Mouse (Mus musculus): ENCODE measurements at regions not wholly inside any gene's neighbourhood (a gene's known extent, or its start where the extent isn't known, plus 50 kb on each side); places are given as distances from the start of the nearest gene placed in this dataset.

DNA sequence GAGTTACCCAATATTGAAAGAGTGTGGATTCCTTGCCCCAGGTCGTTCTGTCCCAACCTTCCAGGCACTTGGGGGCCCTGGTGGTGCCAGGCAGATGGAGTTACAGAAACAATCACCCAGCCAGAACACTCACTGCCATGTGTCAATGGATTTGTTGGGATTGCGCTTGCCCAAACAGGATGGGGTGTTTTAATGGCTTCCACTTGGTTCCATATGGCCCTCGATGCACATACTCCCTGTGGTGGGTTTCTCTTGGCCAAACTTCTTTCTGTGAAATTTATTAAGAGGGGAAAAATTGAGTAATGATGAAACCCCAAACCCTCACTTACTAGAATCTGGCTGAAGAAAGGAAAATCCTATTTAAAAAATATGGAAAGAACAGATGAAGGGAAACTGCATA lies 146.8 kb downstream of the Spata18 start:
- no peak for DNase-seq

DNA sequence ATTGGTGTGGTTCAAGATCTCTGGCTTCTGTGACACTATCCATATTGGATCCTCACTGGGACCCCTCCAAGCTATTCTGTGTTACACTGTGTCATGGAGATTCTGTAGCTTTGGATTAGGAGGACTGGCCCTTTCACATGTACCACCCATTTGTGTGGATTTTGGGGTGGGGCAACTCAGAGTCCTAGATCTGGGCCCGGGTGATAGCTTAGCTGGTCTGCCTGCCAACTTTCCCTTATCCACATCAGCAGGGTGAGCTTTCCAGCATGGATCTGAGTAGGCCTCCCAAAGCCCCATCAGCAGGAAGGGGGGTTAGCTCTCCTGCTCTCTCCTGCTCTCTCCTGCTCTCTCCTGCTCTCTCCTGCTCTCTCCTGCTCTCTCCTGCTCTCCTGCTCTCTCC lies 152.3 kb downstream of the Spata18 start:
- no peak for DNase-seq

DNA sequence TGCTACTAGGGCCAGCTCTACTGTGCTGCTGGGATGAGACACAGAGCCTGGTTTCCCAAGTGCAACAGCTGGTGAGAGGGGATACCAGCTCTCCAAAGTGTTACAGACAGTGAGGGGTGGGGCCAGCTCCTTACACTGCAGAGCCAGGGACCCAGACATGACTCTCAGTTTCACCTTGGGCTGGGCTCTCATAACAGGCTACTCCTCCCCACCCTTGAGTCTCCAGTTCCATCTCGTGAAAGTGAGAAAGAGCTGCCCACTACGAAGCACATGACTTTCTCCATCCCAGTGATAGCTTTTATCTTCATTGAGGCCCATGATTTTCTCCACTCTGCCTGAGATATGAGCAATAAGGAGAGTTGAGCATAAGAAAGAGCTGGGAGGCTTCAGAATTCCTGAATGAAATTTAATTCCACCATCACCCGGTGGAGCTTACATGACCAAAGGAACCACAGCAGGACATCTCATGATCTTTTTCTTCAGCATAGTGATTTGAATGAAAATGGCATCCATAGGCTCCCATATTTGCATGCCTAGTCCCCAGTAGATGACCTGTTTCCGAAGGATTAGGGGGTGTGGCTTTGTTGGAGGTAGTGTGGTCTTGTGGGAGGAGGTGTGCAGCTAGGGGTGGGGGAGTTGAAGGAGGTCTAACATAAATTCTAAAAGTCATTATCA lies 153.5 kb downstream of the Spata18 start:
- DNase-seq = no peak

DNA sequence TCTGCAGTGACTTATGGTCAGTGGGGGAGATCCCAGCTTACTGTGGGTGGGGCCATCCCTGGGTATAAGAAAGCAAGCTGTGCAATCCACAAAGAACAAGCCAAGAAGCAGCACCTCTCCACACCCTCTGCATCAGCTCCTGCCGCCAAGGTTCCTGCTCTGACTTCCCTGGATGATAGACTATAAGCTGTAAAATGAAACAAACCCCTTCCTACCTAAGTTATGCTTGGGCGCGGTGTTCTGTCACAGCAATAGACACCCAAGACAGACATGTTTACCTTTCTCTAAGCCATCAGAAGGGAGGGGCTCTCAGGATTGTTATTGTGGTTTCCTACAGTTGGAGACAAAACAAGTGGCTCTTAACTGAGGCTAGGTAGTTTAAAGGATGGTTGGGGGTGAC lies 159.5 kb downstream of the Spata18 start:
- DNase-seq = no peak

DNA sequence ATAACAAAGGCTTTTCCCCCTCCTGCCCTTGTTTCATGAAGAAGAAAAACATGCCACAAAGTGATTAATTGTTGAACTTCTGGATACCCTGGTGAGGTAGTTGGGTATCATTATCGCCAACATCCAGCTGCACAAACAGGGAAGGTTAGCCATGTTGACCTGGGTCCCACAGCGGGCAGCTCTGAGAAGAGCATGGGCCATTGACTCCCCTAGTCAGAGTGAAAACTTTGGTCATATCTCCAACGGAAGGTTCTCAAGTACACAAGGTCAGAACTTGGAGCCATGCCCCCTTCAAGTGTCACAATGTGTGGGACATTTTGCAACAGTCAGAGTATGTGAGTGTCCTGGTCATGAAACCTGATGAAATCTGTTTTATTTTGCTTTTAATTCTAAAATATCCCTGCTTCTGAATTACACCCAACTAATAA lies 159.9 kb downstream of the Spata18 start:
- peak; percentile 10 for DNase-seq

DNA sequence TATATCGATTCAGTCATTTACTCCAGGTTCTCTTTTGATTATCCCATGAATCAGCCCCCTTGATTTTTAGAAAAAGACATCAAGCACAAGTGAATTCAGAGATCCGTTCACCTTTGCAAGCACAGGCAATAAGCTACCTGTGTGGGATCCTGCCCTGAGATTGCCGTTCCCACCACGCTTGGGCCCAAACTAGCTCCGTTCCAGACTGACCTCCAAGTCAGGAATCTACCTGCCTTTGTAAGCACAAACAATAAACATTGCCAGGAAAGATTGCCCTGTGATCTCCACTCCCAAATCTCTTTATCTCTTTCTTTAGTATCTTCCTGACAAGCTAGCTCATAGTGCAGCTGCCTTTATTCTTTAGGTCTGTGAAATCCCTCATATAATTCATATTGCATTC lies 164.6 kb downstream of the Spata18 start:
- DNase-seq = no peak

DNA sequence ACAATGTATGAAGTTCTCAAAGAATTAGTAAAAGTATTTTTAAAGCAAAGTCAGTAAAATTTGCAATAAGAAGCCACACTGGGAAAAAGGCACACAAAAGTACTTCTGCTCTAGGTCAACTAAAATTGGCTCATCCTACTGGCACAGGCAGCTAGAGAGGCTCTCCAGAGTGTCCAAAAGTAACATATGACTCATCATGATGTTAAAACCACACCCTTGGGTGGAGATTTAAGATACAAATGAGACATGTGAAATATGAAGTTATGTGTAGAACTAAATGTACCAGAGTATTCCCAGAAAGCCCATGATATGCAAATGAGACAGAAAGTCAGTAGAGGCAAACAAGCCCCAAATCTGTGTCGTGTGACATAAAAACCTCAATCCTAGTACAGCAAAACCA lies 166.0 kb downstream of the Spata18 start:
- DNase-seq = peak; percentile 9

DNA sequence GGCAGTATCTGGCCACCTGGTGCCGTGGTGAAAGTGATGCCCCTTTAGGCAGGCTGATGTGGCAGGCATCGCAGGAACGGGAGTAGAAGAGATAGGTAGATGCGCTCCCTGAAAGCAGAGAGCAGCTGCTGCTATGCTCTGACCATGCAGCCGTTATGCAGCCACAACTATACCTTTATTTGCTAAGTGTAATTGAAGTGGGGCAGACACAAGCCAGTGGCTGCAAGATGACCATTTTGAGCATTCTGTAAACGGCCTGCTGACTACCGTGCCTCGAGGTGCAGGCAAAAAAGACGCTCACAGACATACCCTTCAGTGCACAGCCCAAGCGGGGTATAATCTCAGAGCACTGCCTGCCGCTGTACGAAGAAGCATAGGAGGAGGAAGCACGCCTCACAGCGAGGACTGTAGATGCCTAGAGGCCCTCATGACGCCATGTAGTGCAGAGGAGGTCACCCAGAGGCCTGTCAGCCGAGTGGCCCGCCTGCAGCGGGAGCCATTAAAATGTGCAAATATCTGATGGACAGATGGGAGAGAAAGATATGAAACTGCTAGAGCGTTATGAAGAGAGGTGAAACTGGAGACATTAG lies 170.9 kb downstream of the Spata18 start:
- no peak for DNase-seq

DNA sequence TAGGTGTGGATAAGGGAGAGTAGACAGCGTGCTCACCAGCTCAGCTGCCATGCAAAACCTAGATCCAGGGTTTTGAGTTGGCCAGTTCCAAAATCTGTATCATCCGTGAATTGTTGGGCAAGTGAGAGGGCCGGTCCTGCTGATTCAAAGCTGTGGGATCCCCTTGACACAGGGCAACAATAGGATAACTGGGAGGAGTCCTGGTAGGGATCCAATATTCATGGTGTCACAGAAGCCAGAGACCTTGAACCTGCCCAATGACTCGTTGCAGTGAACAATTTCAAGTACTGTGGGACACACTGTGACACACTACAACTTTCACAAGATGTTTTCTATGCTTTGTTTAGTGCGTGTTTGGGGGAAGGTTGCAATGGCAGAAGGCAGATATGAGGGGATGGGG lies 172.2 kb downstream of the Spata18 start:
- DNase-seq = no peak

DNA sequence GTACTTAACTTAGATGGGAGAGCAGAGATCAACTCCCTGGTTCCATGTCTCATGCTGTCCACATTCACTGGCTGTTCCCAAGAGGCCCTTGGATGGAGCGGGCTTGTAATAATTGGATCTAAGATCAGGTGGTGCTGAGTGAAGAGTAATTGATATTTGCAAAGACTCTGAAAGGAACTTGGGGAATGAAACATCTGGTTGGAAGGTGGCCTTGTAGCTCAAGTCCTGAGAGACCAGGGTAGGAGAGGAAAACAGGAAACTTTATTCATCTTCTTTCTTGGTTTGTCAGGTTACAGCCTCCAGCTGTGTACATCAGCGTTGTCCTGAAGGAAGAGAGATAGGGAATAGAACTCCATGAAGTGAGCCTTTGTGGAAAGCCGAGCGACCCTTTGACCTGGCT lies 175.8 kb downstream of the Spata18 start:
- no peak for DNase-seq

DNA sequence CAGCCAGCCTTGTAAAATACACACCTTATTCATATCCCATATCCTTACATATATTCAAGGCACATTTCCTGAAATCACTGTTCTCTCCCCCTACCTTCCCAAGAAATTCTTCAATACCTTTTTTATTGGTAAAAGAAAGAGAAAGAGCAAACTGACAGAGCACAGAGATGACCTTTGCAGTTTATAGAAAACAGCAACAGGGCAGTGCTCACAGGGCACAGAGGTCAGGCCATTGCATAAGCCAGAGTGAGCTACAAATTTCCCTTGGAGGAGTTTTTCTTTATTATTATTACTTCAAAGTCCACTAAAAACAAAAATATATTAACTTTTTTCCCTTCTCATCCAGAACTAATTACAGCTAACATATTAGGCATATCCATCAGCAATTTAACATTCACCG lies 182.5 kb downstream of the Spata18 start:
- no peak for DNase-seq

DNA sequence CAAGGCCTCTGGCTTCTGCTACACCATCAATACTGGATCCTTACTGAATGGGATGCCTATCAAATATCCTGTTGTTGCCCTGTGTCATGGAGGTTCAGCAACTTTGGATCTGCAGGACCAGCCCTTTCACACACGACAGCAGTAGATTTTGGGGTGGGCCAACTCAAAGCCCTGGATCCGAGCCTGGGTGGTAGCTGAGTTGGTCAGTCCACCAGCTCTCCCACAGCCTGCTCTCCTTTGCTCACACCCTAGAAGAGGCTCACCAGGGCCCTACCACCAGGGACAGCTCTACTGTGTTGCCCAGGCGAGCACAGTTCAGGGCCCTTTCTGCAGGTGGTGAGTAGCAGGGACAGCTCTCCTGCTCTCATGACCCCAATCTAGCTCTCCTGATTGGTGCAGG lies 192.6 kb downstream of the Spata18 start:
- no peak for DNase-seq

DNA sequence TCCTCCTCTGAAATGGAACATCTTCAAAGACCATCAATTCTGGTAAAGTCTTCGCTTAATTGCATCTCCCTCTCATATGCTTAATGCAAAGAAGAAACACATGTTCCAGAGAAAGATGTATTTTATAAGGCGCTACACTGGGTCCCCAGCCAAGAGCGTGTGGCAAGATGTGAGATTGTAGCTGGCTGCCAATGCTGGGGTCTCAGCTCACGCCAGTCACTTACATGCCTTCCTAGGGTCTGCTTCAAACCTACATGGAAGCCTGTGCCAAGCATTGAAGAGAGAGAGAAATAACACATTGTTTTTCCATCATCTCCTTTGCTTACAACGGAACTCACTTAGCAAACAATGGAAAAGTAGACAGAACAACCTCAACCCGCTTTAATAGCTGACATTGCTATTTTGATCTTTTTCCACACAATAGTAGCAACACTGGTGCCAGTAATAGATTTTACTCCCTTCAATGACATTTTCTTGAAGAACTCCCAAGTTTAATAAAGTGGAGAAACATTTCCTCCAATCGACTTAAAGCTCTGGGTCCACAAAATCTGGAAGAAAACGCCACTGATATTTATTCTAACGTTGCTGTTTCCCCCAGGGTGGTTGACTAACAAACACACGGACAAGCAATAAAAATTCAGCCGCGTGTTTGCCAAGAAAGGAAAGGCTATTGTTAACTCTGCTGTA lies 195.1 kb downstream of the Spata18 start:
- no peak for DNase-seq

DNA sequence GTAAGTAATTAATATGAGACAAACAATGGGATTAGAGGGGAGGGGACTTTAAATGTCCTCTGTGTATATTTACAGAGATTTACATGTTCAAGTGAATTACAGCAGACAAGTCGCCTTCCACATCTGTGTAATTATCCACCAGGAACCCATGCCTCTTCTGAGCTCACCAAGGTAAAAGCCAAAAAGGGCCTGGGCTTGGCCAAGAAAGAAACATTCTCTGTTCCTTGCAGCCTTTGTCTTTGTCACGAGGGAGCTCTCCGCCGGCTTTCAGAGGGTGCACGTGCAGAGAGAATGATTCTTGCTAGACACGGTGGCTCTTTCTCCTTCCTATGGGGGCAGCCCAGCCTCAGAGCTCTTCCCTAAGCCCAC lies 195.6 kb downstream of the Spata18 start:
- DNase-seq = peak; percentile 2

DNA sequence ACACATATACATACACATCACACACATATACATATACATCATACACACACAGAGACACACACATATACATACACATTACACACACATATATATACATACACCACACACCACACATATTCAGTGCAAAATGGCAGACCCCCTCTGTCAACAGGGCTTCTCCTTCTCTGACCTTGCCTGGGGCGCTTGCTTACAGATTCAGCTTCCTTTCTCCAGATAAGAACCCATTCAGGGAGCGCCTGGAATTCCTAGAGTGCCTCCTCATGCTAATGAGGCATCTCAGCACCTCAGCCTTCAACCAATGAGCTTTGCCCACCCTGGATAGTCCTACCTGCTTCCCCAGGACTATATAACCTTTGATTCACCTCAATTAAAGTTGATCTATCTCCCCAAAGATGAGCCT lies 200.3 kb downstream of the Spata18 start:
- no peak for DNase-seq

DNA sequence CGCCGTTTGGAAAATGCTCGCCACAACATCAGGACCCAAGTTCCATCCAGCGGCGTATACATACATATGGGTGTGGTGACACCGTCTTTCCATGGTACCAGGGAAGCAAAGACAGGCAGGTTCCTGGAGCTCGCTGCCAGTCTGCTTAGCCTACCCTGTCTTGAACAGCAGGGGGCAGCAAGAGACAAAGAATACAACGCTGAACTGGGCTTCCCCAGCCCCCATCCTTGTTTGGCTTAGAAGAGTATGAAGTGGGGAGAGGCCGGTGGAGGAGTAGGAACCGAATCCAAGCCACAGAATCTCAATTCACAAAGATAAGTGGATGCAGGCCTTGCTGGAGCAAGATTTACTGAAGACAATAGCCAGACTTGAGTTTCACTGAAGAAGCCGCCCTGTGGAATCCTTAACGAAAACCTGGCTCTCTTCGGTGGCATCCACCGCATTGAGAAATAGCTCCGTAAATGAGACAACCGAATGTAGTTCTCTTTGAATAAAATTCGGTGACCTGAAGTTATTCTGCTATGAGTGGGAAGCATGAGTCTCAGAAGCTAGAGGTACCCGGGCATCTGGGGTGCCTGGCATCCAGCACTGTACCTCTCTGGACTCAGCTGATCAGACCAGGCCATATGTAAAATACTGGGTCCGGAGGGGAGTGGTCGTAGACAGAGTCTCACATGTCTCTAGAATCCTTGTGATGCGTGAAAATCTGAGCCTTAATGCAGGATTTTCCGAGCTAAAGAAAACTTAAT lies 203.0 kb downstream of the Spata18 start:
- peak; percentile 88 for DNase-seq

DNA sequence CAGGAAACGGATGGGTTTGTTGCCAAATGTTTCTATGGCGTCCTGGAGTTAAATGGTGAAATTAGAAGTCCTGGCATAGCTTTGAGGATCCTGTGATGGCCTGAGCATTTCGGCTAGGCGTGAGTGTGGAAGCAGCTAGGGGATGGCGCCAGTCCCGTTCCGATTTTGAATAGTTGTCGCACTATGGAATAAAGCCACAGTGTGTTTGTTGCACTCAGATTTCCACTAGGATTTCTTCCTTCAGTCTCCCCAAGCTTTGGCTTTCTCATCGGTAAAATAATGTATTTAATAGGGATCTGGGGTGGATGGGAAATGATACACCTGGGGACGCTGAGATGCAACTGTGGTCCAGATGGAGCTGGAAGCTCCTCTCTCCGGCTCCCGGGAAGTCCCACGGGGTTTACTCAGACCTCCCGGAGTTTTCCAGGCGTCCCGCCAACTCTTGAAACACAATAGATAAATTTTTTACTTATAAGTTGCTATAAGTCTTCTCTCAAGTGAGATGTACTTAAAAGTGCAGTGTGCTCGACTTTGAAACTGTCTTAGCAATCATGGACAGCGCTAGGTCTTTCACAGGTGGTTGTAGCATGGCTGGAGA lies 203.7 kb downstream of the Spata18 start:
- DNase-seq = no peak

DNA sequence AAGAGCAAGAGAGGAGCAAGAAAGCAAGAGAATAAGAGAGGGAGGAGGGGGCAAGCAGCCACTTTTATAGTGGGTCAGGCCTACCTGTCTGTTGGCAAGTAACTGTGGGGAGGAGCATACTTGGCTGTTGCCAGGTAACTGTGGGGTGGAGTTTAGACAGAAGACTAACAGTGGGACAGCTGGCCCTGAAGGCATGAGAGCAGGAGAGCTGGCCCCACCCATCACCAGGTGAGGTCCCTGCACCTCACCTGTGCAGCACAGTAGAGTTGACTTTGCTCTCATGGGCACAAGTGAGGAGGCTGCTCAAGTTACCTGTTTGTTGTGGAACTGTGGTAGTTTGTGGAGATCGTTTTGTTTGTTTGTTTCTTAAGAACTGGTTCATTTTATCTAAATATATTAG lies 208.1 kb downstream of the Spata18 start:
- DNase-seq = peak; percentile 30

DNA sequence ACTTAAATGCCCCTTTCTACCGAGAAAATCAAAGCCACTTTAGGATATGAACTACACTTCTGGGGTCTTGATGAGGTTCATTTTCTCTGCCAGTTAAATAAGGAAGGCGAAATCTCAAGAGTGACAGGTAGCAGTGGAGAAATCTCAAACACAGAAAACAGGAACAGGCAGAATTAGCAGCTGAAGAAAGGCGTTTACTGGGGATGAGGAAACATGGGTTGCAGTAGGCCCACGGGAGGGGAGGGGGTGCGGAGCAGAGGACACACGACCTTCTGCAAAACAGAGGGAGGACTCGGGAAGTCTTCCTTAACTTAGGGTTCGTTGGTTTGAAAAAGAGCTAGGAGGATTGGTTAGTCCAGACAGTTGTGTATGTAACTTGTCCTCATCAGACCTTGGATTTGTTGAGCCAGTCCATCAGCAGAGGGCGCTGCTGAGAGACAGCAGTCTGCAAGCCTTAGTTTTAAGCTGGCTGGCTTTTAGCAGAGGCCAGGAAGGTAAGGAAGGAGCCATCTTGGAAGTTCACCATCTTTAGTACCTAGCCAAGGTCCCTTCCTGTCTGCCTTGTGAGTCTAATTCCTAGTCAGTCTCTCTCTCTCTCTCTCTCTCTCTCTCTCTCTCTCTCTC lies 204.0 kb downstream of the Usp46 start:
- peak; percentile 83 for DNase-seq

DNA sequence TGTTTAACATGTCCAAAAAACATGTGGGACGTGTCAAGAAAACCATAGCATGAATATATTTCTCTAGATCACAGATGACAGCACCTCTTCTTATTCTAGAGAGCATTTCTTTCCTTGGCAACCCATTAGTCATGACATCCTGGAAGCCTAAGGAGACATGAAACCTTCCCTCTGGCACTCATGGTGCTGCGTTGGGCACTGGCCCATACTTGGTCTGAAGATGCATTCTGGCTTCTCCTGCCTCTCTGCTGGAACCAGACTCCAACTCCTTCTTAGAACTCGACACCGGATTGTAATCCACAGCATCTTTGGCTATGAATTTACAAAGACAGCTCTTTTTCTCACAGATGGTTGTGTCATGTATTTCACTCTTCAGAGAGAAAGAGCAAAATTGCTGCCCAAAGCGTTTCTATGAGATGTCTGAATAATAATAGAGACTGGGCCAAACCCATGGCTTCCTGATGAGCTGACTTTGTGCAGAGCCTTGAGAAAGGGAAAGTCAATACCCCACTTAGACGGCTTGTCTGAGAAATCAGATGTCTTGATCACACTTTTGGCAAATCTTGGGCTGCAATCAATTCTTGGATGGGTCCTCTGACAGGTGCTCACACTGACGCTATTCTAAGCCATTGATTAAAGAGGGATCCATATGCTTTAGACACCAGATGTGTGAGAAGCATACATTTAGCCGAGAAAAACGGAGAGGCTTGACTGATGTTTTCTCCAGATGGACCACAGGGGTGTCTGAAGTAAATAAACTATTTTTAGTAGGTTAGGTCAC lies 195.4 kb downstream of the Usp46 start:
- DNase-seq = no peak

DNA sequence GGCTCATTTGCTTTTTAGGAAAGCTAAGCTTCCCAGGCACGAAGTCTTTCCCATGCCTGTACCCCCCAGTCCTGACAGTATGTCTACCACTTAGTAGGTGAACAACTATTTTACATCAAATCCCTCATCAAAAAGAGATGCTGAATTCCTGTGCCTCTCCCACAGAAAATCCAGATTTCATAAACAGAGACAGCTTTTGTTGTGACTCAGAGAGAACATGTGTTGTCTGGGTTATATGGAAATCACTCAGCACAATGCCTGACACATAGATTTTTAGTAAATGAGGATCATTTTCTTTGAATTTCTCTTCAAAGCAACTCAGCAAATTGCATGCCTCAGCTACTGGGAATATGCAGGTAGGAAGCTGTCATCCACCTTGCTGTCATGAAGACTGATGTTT lies 193.5 kb downstream of the Usp46 start:
- DNase-seq = no peak

DNA sequence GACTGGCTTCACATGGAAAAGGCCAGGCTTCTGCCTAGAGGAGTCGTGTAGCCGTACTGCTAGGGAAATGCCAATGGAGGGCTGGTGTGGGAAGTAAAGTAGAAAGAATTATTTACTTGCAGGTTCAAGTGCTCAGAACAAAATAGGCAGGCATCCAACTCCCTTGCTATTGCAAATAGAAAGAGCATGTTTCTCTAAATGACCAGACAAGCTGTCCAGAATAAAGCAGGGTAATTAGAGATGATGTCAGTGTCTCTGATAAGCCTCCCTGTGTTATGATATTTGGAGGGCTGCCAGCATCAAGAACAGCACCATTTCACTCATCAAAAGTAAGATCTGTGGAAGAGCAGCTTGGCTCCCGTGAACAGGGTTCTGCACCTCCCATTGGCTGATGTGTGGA lies 192.4 kb downstream of the Usp46 start:
- DNase-seq = peak; percentile 79
